Mouse (Mus musculus): ENCODE measurements around the gene Mrpl21. TPM values are rescaled to one million over a fixed set of nuclear protein-coding genes. Genes with fewer than 3 reads are reported as not detected.
A peak's percentile ranks its signal among the peaks of the same experiment; 100 is the strongest.

Mrpl21 gene
- total RNA-seq, 1 experiment from 2014 or later, result 83.3 TPM

- ATAC-seq (replicated peaks; ENCODE audit: low read depth, poor library complexity, severe bottlenecking), result no peak
Measured at GRCm38 (mm10) chr19:3295245-3295644, 12.5 kb downstream of the Mrpl21 start.

DNA sequence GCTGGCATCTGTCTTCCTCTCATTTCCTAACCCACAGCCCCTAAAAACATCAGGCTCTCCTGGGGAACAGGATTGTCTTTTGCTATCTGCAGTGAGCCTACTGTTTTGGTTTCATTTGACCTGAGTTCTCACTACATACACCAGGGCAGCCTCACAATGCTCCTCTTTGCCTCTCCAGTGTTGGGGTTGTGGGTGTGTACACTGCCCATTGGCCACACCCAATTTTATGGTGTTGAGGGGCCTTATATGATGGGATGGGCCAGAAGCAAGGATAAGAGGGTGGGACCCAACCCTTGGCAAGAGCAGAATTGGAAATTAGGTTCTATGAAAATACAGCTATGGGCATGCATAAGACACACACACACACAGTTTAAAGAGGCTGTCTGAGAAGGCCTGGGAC lies 14.3 kb downstream of the Mrpl21 start:
- ATAC-seq (replicated peaks; ENCODE audit: low read depth, poor library complexity, severe bottlenecking), result no peak; the same call in 1 of the 2 replicates

DNA sequence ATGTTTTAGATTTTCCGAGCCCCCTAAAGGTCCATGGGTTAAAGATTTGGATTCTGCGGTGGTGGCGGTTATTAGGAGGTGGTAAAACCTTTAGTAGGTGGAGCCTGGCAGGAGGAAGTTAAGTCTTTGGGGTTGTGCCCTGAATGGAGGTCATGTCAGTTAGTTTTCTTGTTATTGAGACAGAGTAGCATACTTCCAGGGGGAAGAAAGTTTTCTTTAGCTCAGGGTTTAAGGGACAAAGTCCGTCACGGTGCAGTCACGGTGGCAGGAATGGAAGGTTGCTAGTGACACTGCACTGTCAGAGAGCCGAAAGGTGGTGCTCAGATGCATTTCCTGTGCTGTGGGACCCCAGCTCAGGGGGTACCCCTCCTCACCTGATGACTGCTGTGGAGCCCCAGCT lies 15.1 kb downstream of the Mrpl21 start:
- no peak for ATAC-seq (replicated peaks; ENCODE audit: low read depth, poor library complexity, severe bottlenecking)

GRCm38 (mm10) chr19:3304017-3304416 lies 21.3 kb downstream of the Mrpl21 start:
- ATAC-seq (replicated peaks; ENCODE audit: low read depth, poor library complexity, severe bottlenecking), result peak; percentile 93

DNA sequence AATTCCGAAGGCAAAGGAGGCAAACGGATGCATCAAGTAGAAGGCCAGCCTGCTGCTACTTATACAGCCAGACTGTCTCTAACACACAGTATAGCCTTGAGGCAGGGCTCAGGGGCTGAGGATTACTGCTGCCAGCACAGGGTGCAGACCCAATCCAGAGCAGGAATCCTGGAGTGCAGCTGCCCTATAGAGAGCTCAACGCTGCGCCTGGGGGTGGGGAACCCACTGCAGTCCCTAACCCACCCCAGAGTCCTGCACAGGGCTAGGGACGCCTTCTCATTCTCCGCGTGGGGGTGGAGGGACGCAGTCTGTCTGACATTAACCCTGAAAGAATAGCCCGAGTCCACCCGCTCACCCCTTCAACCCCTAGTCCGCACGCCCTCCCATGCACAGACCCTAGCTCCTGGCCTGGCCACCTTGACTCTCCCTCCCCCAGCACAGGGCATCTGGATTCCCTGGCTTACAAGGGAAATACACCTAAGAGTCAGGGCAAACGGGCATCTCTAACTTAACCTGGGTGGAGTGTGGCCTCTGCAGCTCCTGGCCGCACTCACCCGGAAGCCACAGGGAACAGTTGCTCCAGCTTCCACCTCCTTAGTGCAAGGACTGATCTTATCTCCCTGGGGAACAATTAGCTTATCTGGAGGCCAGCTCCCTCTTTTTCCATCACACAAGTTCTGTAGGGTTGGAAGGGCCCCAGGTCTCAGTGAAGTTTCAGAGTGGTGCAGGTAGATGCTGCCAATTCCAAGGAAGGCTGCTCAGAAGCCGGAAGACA lies 24.7 kb downstream of the Mrpl21 start:
- no peak for ATAC-seq (replicated peaks; ENCODE audit: low read depth, poor library complexity, severe bottlenecking)

DNA sequence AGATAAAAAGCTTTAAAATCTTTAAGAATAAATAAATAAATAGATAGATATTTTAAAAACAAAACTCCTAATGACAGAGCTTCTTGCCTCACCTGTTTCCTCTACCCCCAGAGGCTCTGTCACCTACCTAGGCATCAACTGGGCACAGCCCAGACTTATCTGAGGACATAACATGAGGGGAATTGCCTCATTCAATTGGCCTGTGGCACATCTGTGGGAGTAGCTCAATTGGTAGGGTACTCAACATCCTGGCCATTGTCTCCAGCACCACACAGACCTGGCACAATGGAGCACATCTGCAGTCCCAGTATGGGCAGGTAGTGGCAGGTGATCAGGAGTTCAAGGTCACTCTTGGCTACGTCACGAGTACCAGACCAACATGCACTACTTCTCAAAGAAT lies 36.6 kb downstream of the Mrpl21 start:
- no peak for ATAC-seq (replicated peaks; ENCODE audit: low read depth, poor library complexity, severe bottlenecking)

- no peak for ATAC-seq (replicated peaks; ENCODE audit: low read depth, poor library complexity, severe bottlenecking)
Measured at GRCm38 (mm10) chr19:3320086-3320485, 37.4 kb downstream of the Mrpl21 start.

GRCm38 (mm10) chr19:3320801-3321200 lies 38.1 kb downstream of the Mrpl21 start:
- ATAC-seq (replicated peaks; ENCODE audit: low read depth, poor library complexity, severe bottlenecking), result no peak

DNA sequence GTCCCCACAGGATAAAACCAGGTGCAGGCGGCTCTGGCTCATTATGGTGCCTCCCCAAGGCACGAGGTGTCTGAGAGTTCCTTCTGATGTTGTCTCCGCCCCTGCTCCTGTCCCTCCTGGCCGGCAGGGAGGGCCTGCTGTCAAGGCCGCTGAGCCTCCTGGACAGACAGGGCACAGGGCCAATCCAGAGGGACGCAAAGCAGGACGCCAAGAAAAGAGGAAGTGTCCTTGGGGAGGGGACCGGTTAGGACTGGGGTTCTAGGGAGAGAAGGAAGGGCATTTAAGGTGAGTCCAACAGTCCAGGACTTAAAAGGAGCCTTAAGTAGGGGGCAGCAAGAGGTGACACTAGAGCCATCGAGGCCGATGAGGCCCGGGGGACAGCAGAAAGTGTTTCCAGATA lies 38.9 kb downstream of the Mrpl21 start:
- peak; percentile 43 for ATAC-seq (replicated peaks; ENCODE audit: low read depth, poor library complexity, severe bottlenecking)

GRCm38 (mm10) chr19:3322261-3322969 lies 39.7 kb downstream of the Mrpl21 start, which contains the start of gene Cpt1a:
TSS of gene Cpt1a (plus strand) at chr19:3322334.
- ATAC-seq (replicated peaks; ENCODE audit: low read depth, poor library complexity, severe bottlenecking), result peak; percentile 24

DNA sequence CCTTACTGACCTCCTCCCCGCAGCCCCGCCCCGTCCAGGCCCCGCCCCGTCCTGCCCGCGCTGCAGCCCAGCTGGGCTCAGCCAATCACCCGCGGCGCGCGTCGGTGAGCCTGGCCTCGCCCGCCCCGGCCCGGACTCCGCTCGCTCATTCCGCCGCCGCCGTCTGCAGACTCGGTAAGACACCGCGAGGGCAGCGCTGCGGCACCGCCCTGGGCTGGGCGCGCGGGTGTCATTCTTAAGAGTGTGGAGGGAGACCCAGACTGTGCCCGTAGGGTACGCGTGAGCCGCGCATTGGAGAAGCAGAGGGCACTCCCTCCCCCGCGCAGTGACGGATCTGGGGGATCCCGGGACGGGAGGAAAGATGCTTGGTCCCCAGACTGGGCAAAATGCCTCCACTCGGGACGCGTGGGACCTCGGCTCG lies 40.5 kb downstream of the Mrpl21 start:
- peak; percentile 28 for ATAC-seq (replicated peaks; ENCODE audit: low read depth, poor library complexity, severe bottlenecking)

DNA sequence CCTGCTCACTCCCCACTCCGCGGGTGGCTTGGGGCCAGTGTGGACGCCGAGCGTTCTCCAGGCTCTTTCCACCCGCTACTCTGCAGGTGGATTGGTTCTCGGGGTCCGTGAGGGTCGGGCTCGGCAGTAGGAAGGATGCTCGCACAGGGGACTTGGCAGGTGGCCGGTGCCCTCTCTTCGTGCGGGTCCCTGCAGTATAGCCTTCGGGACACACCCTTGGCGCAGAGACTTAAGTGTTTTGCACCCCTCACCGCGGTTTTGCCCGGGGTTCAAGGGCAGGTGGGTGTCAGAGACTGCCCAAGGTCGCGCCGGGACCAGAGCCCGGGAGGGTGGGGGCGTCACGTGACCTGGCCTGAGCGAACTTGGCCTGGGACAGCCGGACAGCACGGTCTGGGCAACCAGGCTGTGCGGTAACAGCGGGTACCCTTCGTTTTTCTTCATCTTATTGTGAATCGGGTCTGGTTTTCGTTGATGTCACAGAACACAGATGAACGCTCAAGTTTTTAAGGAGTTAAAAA lies 41.1 kb downstream of the Mrpl21 start:
- no peak for ATAC-seq (replicated peaks; ENCODE audit: low read depth, poor library complexity, severe bottlenecking)

DNA sequence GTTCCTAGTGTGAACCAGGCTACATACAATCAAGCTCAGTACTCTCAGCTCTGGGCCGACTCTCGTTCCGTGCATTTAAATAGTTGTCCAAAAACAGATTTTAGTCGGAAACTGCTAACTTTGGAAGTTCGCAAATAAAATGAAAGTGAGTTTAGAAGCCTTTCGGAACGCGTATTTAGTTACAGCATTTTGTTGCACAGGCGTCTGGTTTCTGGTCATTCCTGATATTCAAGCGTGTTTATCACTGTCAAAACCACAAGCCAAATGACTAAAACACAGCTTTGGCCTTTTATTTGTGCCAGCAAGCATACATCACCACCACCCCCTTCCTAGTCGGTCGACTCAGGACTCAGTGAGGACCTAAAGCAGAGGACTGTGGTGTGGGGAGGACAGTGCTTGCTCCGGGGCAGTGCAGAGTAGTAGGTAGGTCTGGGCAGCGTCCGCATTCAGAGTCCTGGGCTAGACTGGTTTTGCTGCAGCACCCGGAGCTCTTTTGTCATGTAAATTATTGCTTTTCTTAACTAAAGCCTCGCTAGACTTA lies 41.6 kb downstream of the Mrpl21 start:
- ATAC-seq (replicated peaks; ENCODE audit: low read depth, poor library complexity, severe bottlenecking), result no peak

DNA sequence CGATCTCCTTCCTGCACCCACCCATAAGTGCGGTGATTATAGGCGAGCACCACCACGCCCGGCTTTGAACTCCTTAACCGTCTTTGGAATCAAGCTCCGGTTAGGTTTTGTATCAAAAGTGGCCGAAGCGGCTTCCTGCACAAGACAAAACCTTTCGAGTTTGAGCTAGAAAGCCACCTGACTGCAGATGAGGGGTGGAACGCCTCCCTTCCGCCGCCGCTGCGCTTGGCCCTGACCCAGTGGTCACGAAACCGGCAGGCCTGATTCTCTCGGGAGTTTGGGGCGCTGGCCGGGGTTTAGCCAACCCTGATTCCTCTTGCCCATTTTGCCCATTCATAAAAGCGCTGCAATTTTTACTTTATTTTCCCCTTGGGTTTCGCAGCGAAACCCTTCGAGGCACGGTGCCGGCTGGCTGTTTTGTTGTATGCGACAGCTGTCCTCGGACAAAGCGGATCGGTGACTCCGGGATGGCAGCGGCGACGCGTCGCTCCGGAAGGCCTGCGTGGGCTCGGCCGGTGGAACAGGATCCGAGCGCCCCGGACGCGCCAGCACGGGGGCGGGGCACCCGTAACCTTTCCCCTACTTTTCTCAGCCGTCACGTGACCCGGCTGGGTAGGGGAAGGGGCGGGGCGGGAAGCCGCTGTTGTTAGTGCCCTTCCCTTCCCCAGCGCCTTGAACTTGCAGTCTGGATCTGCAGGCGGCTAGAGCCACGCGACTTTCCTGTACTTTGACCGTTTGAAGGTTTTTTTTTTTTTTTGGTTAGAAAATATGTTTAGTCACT lies 42.4 kb downstream of the Mrpl21 start:
- ATAC-seq (replicated peaks; ENCODE audit: low read depth, poor library complexity, severe bottlenecking), result peak; percentile 39

DNA sequence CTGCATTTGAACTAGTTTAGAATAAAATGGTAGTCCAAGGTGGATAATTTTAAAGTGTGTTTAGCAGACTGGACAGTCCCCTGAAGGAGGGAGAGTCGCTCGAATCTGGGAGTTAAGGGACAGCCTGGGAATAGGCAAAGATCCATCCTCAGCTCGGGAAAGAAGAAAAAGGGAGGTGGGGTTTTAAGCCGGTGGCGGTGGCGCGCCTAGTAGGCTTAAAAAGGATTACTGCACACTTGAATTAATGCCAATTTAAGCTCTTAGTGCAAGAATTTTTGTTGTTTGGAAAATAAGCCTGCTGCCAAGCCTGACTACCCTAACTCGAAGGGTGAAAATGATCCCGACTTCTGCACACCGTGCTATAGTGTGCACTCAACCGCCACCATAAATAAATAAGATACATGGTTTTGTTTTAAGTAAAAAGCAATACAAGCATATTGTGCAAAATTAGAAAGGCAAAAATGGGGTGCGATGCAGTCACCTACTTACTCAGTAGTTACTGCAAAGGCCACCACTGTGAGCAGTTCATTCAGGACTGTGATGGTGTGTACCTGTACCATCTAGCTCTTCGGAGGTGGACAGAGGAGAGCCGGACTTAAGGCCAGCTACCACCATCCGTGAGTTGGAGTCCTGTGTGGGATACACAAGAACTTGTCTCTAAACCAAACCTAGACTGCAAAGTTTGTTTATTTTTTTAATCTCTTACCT lies 43.2 kb downstream of the Mrpl21 start:
- ATAC-seq (replicated peaks; ENCODE audit: low read depth, poor library complexity, severe bottlenecking), result no peak

- no peak for ATAC-seq (replicated peaks; ENCODE audit: low read depth, poor library complexity, severe bottlenecking)
Measured at GRCm38 (mm10) chr19:3326479-3327047, 43.9 kb downstream of the Mrpl21 start.

- ATAC-seq (replicated peaks; ENCODE audit: low read depth, poor library complexity, severe bottlenecking), result peak; percentile 17; the same call in 1 of the 2 replicates
Measured at GRCm38 (mm10) chr19:3333247-3333646, 50.5 kb downstream of the Mrpl21 start.

DNA sequence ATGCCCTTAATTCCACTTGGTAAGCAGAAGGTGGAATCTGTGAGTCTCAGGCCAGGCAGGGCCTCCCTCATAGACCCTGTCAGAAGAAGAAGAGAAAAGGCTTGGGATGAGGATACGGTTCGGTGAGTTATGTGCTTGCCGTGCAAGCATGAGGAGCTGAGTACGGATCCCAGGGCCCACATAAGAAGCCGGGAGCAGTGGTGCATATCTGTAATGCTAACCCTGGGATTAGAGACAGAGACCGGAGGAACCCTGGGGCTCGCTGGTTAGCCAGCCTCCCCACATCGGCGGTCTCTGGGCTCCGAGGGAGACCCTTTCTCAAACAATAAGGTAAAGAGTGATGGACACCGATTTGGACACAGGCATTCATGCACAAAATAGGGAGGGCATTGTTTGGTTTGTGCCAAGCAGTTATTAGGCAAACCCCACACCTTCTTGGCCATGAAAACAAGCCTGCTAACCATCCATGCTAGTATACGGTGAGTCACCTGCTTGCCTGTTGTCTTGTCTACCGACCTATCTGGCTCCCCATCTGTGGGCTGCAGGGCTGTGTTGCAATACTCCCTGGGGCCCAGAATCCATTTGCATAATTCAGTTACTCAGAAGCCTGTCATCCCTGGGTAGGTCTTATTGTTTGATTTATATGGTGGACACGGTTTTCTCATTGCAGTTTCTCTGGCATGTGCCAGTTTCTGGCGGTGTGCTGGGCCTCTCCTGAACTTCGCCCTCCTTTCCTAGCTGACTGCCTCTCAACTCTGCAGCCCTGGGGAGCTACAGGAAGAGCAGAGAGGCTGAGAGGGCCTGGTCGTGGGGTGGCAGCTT lies 51.2 kb downstream of the Mrpl21 start:
- peak; percentile 65 for ATAC-seq (replicated peaks; ENCODE audit: low read depth, poor library complexity, severe bottlenecking)

Data from common myeloid progenitor, adult 5-6 weeks (primary cell).